Mouse (Mus musculus) testis, adult 2 months (tissue): ENCODE results near the gene Gm20517.

Source experiments
- CTCF ChIP-seq: fragments of 200-500 bp; IDR thresholded peaks from 2 replicates; pipeline ENCODE4 v1.5.1; 2012; ENCODE audit warnings: low read depth, mild to moderate bottlenecking, inconsistent platforms, low read length, moderate library complexity; ENCODE audit not compliant: control insufficient read depth, insufficient read depth, insufficient replicate concordance
- POLR2A ChIP-seq: fragments of 200-500 bp; IDR thresholded peaks from 2 replicates; pipeline ENCODE4 v1.6.1; 2012; ENCODE audit warnings: low read depth, mild to moderate bottlenecking, inconsistent platforms, low read length, moderate library complexity; ENCODE audit not compliant: control insufficient read depth

- TF ChIP-seq CTCF (no peak), POLR2A (no peak)
Observed at GRCm38 (mm10) chr17:47562875-47563274, 48.5 kb upstream of the Gm20517 start.
